Mouse (Mus musculus): ENCODE data around the gene Scn11a. TPM values are rescaled to one million over a fixed set of nuclear protein-coding genes. Genes with fewer than 3 reads are reported as not detected.

Scn11a gene
- 0.30 and 0.38 TPM in 2 replicates for polyA plus RNA-seq (2015; fragmentation: Nextera tagmentation; extraction: Ambion mirVana)

GRCm38 (mm10) chr9:119825297-119825696, at the start of gene Scn11a:
Scn11a (minus strand) TSS chr9:119825456.
- ATAC-seq, result no peak
- 40% methylated on average over 4 of the region's 4 CpGs for WGBS
- no peaks in the 10 kb centered on the region for H3K36me3 ChIP-seq (ENCODE audit: poor library complexity, severe bottlenecking)
- peaks cover 17% of the 10 kb centered on the region for H3K4me1 ChIP-seq
- H3K27me3 ChIP-seq, result no peaks in the 10 kb centered on the region
- no peaks in the 10 kb centered on the region for H3K9me3 ChIP-seq (replicated peaks)
- no peak within 1 kb of the TSS for H3K4me3 ChIP-seq
- no peak within 1 kb of the TSS for H3K27ac ChIP-seq
- H3K4me2 ChIP-seq, result no peak within 1 kb of the TSS
- H3K9ac ChIP-seq, result no peak within 1 kb of the TSS

DNA sequence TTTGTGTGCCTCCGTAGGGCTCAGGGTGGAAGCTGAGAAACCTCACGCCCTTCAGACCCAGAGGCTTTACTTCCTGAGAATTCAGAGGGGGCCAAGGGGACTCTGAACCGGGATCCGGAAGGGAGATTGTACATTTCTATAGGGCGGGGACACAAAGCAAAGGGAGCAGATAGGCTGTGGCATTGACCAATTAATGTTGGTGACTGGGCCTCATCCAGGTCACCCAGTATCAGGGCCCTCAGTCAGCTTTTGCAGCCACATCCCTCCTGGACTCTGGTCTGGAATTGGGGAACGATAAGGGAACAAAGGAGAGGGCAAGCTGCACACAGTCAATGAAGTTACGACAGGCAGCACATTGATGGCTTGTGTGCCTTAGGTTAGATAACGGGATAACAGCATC, 28.9 kb upstream of the Scn11a start:
- no peaks in the 10 kb centered on the region for H3K36me3 ChIP-seq (ENCODE audit: poor library complexity, severe bottlenecking)
- H3K4me2 ChIP-seq, result no peak overlapping the region
- peaks cover 9% of the 10 kb centered on the region for H3K9me3 ChIP-seq (replicated peaks)
- ATAC-seq, result no peak
- no peak overlapping the region for H3K9ac ChIP-seq
- no peak overlapping the region for H3K4me3 ChIP-seq
- 67% methylated on average over 8 of the region's 8 CpGs for WGBS
- peaks cover 7% of the 10 kb centered on the region for H3K4me1 ChIP-seq
- H3K27me3 ChIP-seq, result no peaks in the 10 kb centered on the region
- H3K27ac ChIP-seq, result no peak overlapping the region

GRCm38 (mm10) chr9:119853071-119853846, 28.0 kb upstream of the Scn11a start:
- peak; percentile 51; the same call in 1 of the 2 replicates for ATAC-seq
- Histone ChIP-seq H3K4me2 (no peak overlapping the region), H3K36me3 (ENCODE audit: poor library complexity, severe bottlenecking) (no peaks in the 10 kb centered on the region), H3K9ac (no peak overlapping the region), H3K4me3 (no peak overlapping the region), H3K27ac (peak overlapping the region; percentile 45; the same call in 1 of the 2 replicates), H3K27me3 (no peaks in the 10 kb centered on the region), H3K4me1 (peaks cover 16% of the 10 kb centered on the region), H3K9me3 (replicated peaks) (peaks cover 9% of the 10 kb centered on the region)
- 76% methylated on average over 2 of the region's 2 CpGs for WGBS

DNA sequence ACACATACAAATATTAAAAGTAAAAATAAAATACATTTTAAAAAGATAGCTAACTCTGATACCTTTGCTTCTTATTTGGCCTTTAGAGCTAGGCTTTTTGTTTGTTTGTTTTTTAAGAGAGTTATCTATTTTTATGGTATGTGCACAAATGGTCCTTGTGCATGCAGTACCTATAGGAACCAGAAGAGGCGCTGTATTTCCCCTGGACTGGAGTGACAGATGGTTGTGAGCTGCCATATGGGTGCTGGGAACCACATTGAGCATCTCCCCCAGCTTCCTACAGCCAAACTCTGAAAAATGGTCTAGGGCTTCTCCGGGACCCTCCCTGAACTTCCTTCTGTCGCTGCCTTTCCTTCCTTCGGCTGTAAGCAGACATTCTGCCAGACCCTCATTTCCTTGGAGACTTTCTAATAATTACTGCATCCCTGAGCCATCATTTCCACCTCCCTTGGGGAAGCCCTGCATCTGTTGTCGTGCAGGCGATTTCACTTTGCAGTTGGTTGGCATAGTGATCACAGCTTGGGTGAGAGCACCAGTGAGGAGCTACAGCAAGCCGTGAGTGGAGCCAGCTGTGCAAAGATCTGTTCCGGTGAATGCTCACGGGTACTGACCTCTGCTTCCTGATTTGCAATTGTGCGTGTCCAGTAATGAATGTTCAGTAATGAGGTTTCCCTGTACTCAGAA, 27.2 kb upstream of the Scn11a start:
- Histone ChIP-seq H3K4me3 (no peak overlapping the region), H3K27me3 (no peaks in the 10 kb centered on the region), H3K4me1 (peaks cover 22% of the 10 kb centered on the region), H3K9me3 (replicated peaks) (peaks cover 2% of the 10 kb centered on the region; the same call in 1 of the 2 replicates), H3K9ac (no peak overlapping the region), H3K4me2 (no peak overlapping the region), H3K36me3 (ENCODE audit: poor library complexity, severe bottlenecking) (no peaks in the 10 kb centered on the region), H3K27ac (peak overlapping the region; percentile 45; the same call in 1 of the 2 replicates)
- peak; percentile 57; the same call in 1 of the 2 replicates for ATAC-seq
- 63% methylated on average over 10 of the region's 10 CpGs for WGBS

GRCm38 (mm10) chr9:119849214-119849613, 24.0 kb upstream of the Scn11a start:
- H3K27me3 ChIP-seq, result no peaks in the 10 kb centered on the region
- peak overlapping the region; percentile 80 for H3K27ac ChIP-seq
- 11% methylated on average over 6 of the region's 8 CpGs for WGBS
- no peak overlapping the region for H3K9ac ChIP-seq
- no peaks in the 10 kb centered on the region for H3K9me3 ChIP-seq (replicated peaks)
- no peak overlapping the region for H3K4me3 ChIP-seq
- H3K4me2 ChIP-seq, result no peak overlapping the region
- ATAC-seq, result peak; percentile 44
- H3K36me3 ChIP-seq (ENCODE audit: poor library complexity, severe bottlenecking), result no peaks in the 10 kb centered on the region
- peaks cover 47% of the 10 kb centered on the region for H3K4me1 ChIP-seq

- no peak overlapping the region for H3K4me2 ChIP-seq
- no peaks in the 10 kb centered on the region for H3K9me3 ChIP-seq (replicated peaks)
- peaks cover 49% of the 10 kb centered on the region for H3K4me1 ChIP-seq
- H3K4me3 ChIP-seq, result no peak overlapping the region
- no peak for ATAC-seq
- 36% methylated on average over 7 of the region's 7 CpGs for WGBS
- no peaks in the 10 kb centered on the region for H3K27me3 ChIP-seq
- peak overlapping the region; percentile 80 for H3K27ac ChIP-seq
- no peaks in the 10 kb centered on the region for H3K36me3 ChIP-seq (ENCODE audit: poor library complexity, severe bottlenecking)
- no peak overlapping the region for H3K9ac ChIP-seq
Observed at GRCm38 (mm10) chr9:119848671-119849070, 23.4 kb upstream of the Scn11a start.

DNA sequence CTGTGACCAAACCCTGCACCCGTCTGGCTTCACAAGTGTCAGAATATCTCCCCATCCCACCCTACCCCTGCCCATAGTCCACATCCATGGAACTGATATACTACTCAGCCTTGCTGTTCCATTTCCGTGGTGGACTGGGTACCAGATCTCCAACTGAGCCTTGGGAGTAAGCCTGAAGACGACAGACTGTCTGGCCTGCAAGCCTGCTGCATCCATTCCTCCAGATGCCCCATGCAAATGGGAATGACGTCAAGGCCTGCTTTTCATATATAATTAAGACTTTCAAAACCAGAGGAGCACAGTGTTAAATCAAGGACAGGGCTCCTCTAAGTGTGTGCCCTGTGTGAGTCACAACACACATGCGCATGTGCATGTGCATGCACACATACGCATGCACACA, 21.9 kb upstream of the Scn11a start:
- H3K27me3 ChIP-seq, result no peaks in the 10 kb centered on the region
- H3K9me3 ChIP-seq (replicated peaks), result no peaks in the 10 kb centered on the region
- no peak overlapping the region for H3K4me2 ChIP-seq
- no peak overlapping the region for H3K9ac ChIP-seq
- no peak overlapping the region for H3K27ac ChIP-seq
- no peaks in the 10 kb centered on the region for H3K36me3 ChIP-seq (ENCODE audit: poor library complexity, severe bottlenecking)
- 65% methylated on average over 6 of the region's 6 CpGs for WGBS
- H3K4me1 ChIP-seq, result peaks cover 61% of the 10 kb centered on the region
- H3K4me3 ChIP-seq, result no peak overlapping the region
- ATAC-seq, result 0 out of 2 replicates have a peak, but pooled peaks have one; percentile 1

DNA sequence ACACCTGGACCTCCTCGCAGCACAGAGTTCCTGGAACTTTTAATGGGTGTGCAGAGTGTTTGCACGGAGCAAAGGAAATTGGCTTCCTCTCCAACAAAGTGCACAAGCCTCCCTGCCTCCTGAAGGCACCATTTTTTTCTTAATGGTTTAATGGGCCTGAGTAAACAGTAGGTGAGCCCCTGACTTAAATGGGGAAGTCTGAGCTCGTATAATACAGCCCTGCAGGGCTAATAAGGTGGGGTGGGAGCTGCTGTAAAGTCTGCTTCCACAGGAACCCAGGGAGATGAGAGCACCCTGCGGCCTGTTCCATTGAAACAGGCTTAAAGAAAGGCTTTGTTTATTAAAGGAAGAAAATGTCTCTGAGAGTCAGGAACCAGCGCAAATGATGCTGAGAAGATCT, 19.5 kb upstream of the Scn11a start:
- Histone ChIP-seq H3K4me2 (no peak overlapping the region), H3K4me3 (no peak overlapping the region)
- 12% methylated on average over 5 of the region's 5 CpGs for WGBS

DNA sequence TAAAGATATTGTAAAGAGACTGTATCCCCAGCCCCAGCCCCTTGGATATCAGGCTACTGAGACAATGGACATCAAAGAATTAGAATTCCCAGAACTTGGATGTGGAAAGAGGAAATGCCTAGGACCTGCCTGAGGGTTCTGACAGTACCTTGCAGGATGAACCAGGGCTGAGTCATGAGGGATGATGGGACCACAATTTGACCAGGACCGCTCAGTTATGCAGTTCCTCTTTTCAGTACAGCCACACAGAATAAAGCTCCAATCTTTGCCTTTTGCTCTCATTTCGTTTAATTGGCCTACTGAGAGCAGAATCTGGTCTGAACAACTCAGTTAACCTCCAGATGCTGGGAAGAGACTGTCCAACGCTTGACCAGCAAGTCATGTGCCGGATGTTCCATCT, 18.3 kb upstream of the Scn11a start:
- no peak for ATAC-seq

More for the DNA sequence above, 19.5 kb upstream of the Scn11a start:
- H3K36me3 ChIP-seq (ENCODE audit: poor library complexity, severe bottlenecking), result no peaks in the 10 kb centered on the region
- no peaks in the 10 kb centered on the region for H3K27me3 ChIP-seq
- peaks cover 81% of the 10 kb centered on the region for H3K4me1 ChIP-seq
- H3K9me3 ChIP-seq (replicated peaks), result no peaks in the 10 kb centered on the region
- H3K9ac ChIP-seq, result peak overlapping the region; percentile 37; the same call in 1 of the 2 replicates
- H3K27ac ChIP-seq, result peak overlapping the region; percentile 2; the same call in 1 of the 2 replicates
- no peak for ATAC-seq

DNA sequence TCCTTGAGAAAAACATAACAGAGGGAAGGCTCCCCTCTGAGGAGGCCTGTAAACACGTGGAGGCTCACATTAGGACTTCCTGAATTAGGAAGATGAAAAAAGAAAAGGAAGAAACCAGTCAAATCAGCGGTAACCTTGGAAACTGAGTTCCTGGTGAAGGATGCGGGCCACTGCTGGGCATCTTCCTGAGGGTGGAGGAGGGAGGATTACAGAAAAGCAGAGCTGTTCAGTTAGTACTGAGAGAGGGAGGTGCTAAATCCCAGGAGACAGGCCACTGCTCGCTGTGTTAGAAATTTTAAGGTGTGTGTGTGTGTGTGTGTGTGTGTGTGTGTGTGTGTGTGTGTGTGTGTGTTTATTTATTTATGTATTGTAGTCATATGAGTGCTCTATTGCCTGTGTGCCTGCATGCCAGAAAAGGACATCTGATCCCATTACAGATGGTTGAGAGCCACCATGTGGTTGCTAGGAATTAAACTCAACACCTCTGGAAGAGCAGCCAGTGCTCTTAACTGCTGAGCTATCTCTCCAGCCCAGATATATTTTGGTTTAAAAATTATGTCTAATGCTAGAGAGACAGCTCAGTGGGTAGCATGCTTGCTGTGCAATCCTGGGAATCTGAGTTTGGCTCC, 17.4 kb upstream of the Scn11a start:
- 17% methylated on average over 4 of the region's 4 CpGs for WGBS
- Histone ChIP-seq H3K27ac (no peak overlapping the region), H3K4me2 (no peak overlapping the region), H3K36me3 (ENCODE audit: poor library complexity, severe bottlenecking) (no peaks in the 10 kb centered on the region), H3K4me3 (no peak overlapping the region), H3K4me1 (peaks cover 76% of the 10 kb centered on the region), H3K9ac (no peak overlapping the region), H3K9me3 (replicated peaks) (no peaks in the 10 kb centered on the region), H3K27me3 (no peaks in the 10 kb centered on the region)
- ATAC-seq, result 0 out of 2 replicates have a peak, but pooled peaks have one; percentile 28

More for the DNA sequence above, 18.3 kb upstream of the Scn11a start:
- H3K4me1 ChIP-seq, result peaks cover 81% of the 10 kb centered on the region
- H3K36me3 ChIP-seq (ENCODE audit: poor library complexity, severe bottlenecking), result no peaks in the 10 kb centered on the region
- H3K9ac ChIP-seq, result no peak overlapping the region
- 84% methylated on average over 4 of the region's 4 CpGs for WGBS
- H3K27ac ChIP-seq, result no peak overlapping the region
- no peak overlapping the region for H3K4me3 ChIP-seq
- no peaks in the 10 kb centered on the region for H3K27me3 ChIP-seq
- no peaks in the 10 kb centered on the region for H3K9me3 ChIP-seq (replicated peaks)
- H3K4me2 ChIP-seq, result no peak overlapping the region

DNA sequence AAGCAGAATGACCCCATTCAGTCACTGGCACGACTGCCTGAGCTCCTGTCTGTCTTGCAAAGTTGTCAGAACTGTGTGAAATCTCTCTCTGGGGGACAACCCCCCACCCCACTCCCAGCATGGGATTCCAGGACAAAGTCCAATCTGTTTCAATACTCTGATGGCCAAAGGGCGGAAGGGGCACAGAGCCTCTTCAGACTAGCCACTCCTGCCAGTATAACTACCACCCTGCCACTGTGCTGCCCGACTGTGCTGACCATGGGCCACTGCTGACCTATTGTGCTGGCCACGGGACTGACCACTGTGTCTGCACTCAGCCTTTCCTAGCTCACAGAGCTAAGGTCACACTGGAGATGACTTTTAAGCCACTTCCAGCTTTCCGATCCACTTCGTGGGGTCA, 16.8 kb upstream of the Scn11a start:
- WGBS, result 23% methylated on average over 6 of the region's 6 CpGs
- peaks cover 70% of the 10 kb centered on the region for H3K4me1 ChIP-seq
- no peak overlapping the region for H3K9ac ChIP-seq
- H3K27me3 ChIP-seq, result no peaks in the 10 kb centered on the region
- no peak for ATAC-seq
- H3K36me3 ChIP-seq (ENCODE audit: poor library complexity, severe bottlenecking), result no peaks in the 10 kb centered on the region
- no peak overlapping the region for H3K4me2 ChIP-seq
- no peaks in the 10 kb centered on the region for H3K9me3 ChIP-seq (replicated peaks)
- no peak overlapping the region for H3K4me3 ChIP-seq
- H3K27ac ChIP-seq, result no peak overlapping the region

DNA sequence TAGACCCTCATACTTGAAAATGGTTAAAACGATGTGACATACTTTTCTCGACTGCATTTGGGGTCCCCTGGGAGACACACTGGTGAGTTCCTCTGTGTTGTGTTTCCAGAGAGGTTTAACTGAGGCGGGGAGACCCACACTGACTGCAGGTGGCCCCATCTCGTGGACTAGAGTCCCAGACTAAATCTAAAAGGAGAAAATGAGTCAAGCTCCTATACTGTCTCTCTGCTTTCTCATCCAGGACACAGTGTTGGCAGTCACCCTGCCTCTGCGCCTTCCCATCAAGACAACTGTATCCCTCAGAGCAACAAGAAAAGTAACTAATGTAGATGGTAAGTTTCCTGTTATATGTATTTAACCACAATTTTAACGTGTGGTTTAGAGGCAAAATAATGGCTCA, 15.9 kb upstream of the Scn11a start:
- H3K9ac ChIP-seq, result no peak overlapping the region
- WGBS, result 78% methylated on average over 6 of the region's 6 CpGs
- no peak overlapping the region for H3K4me3 ChIP-seq

More for the DNA sequence above, 15.9 kb upstream of the Scn11a start:
- Histone ChIP-seq H3K4me1 (peaks cover 64% of the 10 kb centered on the region), H3K36me3 (ENCODE audit: poor library complexity, severe bottlenecking) (no peaks in the 10 kb centered on the region), H3K9me3 (replicated peaks) (no peaks in the 10 kb centered on the region), H3K27me3 (no peaks in the 10 kb centered on the region), H3K4me2 (no peak overlapping the region), H3K27ac (no peak overlapping the region)
- ATAC-seq, result no peak
